Mouse (Mus musculus) stomach, embryonic 15.5 days (tissue): ENCODE measurements around the gene Zbtb2. TPM values are rescaled to one million over a fixed set of nuclear protein-coding genes. Genes with fewer than 3 reads are reported as not detected.

Source experiments
- ATAC-seq: fragments of 200-750 bp; cut with Nextera tagmentation; 2 replicates; pipeline ENCODE4 v1.8.0; 2017; ENCODE audit warnings: low read depth, moderate number of reproducible peaks, moderate TSS enrichment; ENCODE audit not compliant: insufficient read depth, low FRiP score
- H3K27ac ChIP-seq: fragments of 300-500 bp; sonication (generic); 2 replicates; pipeline ENCODE4 v1.5.1; 2015; ENCODE audit warnings: mild to moderate bottlenecking, inconsistent platforms
- H3K27me3 ChIP-seq: fragments of 300-500 bp; sonication (generic); replicated peaks from 2 replicates; pipeline ENCODE4 v1.6.1; 2015; ENCODE audit warnings: inconsistent platforms
- H3K36me3 ChIP-seq: fragments of 300-500 bp; sonication (generic); 2 replicates; pipeline ENCODE4 v1.6.1; 2015; ENCODE audit warnings: inconsistent platforms
- H3K4me1 ChIP-seq: fragments of 300-500 bp; sonication (generic); 2 replicates; pipeline ENCODE4 v1.6.1; 2015; ENCODE audit warnings: inconsistent platforms
- H3K4me2 ChIP-seq: fragments of 300-500 bp; sonication (generic); 2 replicates; pipeline ENCODE4 v1.6.1; 2015; ENCODE audit warnings: mild to moderate bottlenecking, inconsistent platforms
- H3K4me3 ChIP-seq: fragments of 300-500 bp; sonication (generic); replicated peaks from 2 replicates; pipeline ENCODE4 v1.5.1; 2015; ENCODE audit warnings: inconsistent platforms
- H3K9ac ChIP-seq: fragments of 300-500 bp; sonication (generic); 2 replicates; pipeline ENCODE4 v1.6.1; 2015; ENCODE audit warnings: inconsistent platforms
- H3K9me3 ChIP-seq: fragments of 300-500 bp; sonication (generic); 2 replicates; pipeline ENCODE4 v1.6.1; 2016; ENCODE audit warnings: inconsistent platforms
- WGBS: fragments of 180-500 bp; shearing (Covaris S2); methylation state at CpG from one replicate; pipeline ENCODE4 v1.1.7; 2015; 5-methylcytosine and 5-hydroxymethylcytosine counted together
- polyA plus RNA-seq: library from polyadenylated mRNA; unstranded; fragments of >200 nt; fragmentation: Nextera tagmentation; extraction: Ambion mirVana; gene quantifications from 2 replicates; pipeline ENCODE4 v1.2.1, GENCODE M21; 2015

Gene Zbtb2
- polyA plus RNA-seq, 1 experiment from 2014 or later: 10.5 TPM

DNA sequence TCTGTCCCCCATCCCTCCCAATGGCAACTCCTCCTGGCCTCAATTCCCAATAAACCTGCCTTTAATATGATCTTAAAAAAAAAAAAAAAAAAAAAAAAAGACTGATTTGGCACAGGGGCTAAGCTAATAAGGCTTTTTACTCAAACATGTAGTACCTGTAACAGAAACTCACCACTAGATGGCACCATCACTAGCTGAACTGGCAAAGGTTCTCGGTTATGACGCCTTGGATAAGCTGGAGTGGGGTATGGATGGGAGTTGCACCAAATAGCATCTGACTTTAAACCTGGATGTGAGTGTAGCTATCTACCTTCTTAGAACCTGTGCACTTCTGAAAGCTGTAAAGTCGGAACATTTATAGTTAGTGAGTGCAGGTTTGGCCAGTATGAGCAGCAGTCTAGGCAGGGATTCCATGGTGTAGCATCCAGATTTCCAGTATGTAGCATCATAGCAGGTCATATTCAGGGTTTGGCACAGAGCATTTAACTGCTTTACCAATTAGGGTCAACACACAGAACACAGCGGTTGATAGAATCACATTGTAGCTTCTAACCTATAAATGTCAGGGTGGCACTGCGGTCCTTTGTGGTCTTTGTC, 17.1 kb upstream of the Zbtb2 start:
- whole genome bisulfite sequencing: 57% methylated on average over 5 of the region's 5 CpGs
- ATAC-seq: peak; percentile 45
- H3K36me3 ChIP-seq: peaks cover 21% of the 10 kb centered on the region

GRCm38 (mm10) chr10:4398058-4398457, 10.2 kb upstream of the Zbtb2 start:
- no peak for ATAC-seq
- Histone ChIP-seq H3K4me3 (no peak overlapping the region), H3K27ac (no peak overlapping the region), H3K36me3 (peaks cover 20% of the 10 kb centered on the region; the same call in 1 of the 2 replicates), H3K4me2 (no peak overlapping the region), H3K27me3 (no peaks in the 10 kb centered on the region), H3K4me1 (no peaks in the 10 kb centered on the region), H3K9ac (no peak overlapping the region), H3K9me3 (no peaks in the 10 kb centered on the region)
- WGBS: 79% methylated on average over 5 of the region's 5 CpGs

More for the DNA sequence above, 17.1 kb upstream of the Zbtb2 start:
- Histone ChIP-seq H3K9me3 (no peaks in the 10 kb centered on the region), H3K9ac (no peak overlapping the region), H3K27ac (no peak overlapping the region), H3K4me2 (no peak overlapping the region), H3K4me3 (no peak overlapping the region), H3K4me1 (no peaks in the 10 kb centered on the region), H3K27me3 (no peaks in the 10 kb centered on the region)

GRCm38 (mm10) chr10:4395321-4395720, 7.4 kb upstream of the Zbtb2 start:
- H3K27ac ChIP-seq: peak overlapping the region; percentile 44

GRCm38 (mm10) chr10:4391851-4392250, 3.9 kb upstream of the Zbtb2 start:
- peaks cover 25% of the 10 kb centered on the region for H3K4me1 ChIP-seq
- no peak overlapping the region for H3K4me3 ChIP-seq
- no peak overlapping the region for H3K27ac ChIP-seq
- H3K9me3 ChIP-seq: no peaks in the 10 kb centered on the region
- no peak overlapping the region for H3K4me2 ChIP-seq
- H3K9ac ChIP-seq: no peak overlapping the region
- no peaks in the 10 kb centered on the region for H3K27me3 ChIP-seq
- 42% methylated on average over 6 of the region's 6 CpGs for WGBS
- no peak for ATAC-seq
- 0 out of 2 replicates have a peak, but pooled peaks cover 5% of the 10 kb centered on the region for H3K36me3 ChIP-seq

More at GRCm38 (mm10) chr10:4395321-4395720, 7.4 kb upstream of the Zbtb2 start:
- Histone ChIP-seq H3K36me3 (0 out of 2 replicates have a peak, but pooled peaks cover 15% of the 10 kb centered on the region), H3K9me3 (no peaks in the 10 kb centered on the region), H3K4me2 (no peak overlapping the region), H3K4me3 (no peak overlapping the region), H3K27me3 (no peaks in the 10 kb centered on the region), H3K9ac (no peak overlapping the region), H3K4me1 (peaks cover 10% of the 10 kb centered on the region; the same call in 1 of the 2 replicates)
- ATAC-seq: no peak
- 86% methylated on average over 3 of the region's 3 CpGs for WGBS

GRCm38 (mm10) chr10:4391076-4391475, 3.2 kb upstream of the Zbtb2 start:
- Histone ChIP-seq H3K36me3 (0 out of 2 replicates have a peak, but pooled peaks cover 4% of the 10 kb centered on the region), H3K4me3 (no peak overlapping the region), H3K27ac (no peak overlapping the region), H3K27me3 (no peaks in the 10 kb centered on the region), H3K9ac (no peak overlapping the region), H3K4me1 (peaks cover 25% of the 10 kb centered on the region), H3K9me3 (no peaks in the 10 kb centered on the region), H3K4me2 (no peak overlapping the region)
- 56% methylated on average over 5 of the region's 5 CpGs for WGBS
- ATAC-seq: no peak

GRCm38 (mm10) chr10:4390550-4390949, 2.6 kb upstream of the Zbtb2 start:
- Histone ChIP-seq H3K27me3 (no peaks in the 10 kb centered on the region), H3K4me3 (no peak overlapping the region), H3K27ac (no peak overlapping the region), H3K9me3 (no peaks in the 10 kb centered on the region), H3K4me2 (no peak overlapping the region), H3K4me1 (peaks cover 25% of the 10 kb centered on the region), H3K9ac (no peak overlapping the region), H3K36me3 (0 out of 2 replicates have a peak, but pooled peaks cover 4% of the 10 kb centered on the region)
- ATAC-seq: no peak
- 45% methylated on average over 2 of the region's 2 CpGs for WGBS

- Histone ChIP-seq H3K4me2 (peak overlapping the region; percentile 81), H3K36me3 (0 out of 2 replicates have a peak, but pooled peaks cover 3% of the 10 kb centered on the region), H3K27me3 (no peaks in the 10 kb centered on the region), H3K27ac (no peak overlapping the region), H3K4me3 (peak overlapping the region; percentile 93), H3K9ac (no peak overlapping the region), H3K4me1 (peaks cover 25% of the 10 kb centered on the region), H3K9me3 (no peaks in the 10 kb centered on the region)
- no peak for ATAC-seq
- 46% methylated on average over 5 of the region's 5 CpGs for WGBS
Observed at GRCm38 (mm10) chr10:4389461-4390112, 1.7 kb upstream of the Zbtb2 start.

DNA sequence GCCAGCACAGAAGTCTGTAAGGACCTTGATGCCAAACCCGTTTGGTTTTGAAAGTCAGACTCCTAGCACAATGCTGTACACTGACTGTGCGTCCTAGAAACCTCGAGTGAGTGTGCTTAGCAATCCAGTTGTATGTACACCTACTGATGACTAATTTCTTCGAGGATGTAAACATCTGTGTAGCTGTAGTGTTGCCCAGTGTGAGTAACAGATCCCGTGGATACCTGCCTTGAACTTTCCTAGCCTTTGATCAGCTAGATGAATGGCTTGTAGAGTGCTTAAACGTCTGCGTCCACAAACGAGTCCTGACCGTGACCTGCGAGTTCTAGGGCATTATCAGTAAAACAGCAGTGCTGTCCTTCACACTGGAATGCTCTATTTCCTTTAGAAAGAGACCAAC, 1.1 kb upstream of the Zbtb2 start:
- Histone ChIP-seq H3K4me2 (peak overlapping the region; percentile 81), H3K27ac (no peak overlapping the region), H3K9ac (no peak overlapping the region), H3K27me3 (no peaks in the 10 kb centered on the region), H3K9me3 (no peaks in the 10 kb centered on the region), H3K4me3 (peak overlapping the region; percentile 93), H3K36me3 (no peaks in the 10 kb centered on the region), H3K4me1 (peaks cover 25% of the 10 kb centered on the region)
- no peak for ATAC-seq
- WGBS: 9% methylated on average over 10 of the region's 10 CpGs

DNA sequence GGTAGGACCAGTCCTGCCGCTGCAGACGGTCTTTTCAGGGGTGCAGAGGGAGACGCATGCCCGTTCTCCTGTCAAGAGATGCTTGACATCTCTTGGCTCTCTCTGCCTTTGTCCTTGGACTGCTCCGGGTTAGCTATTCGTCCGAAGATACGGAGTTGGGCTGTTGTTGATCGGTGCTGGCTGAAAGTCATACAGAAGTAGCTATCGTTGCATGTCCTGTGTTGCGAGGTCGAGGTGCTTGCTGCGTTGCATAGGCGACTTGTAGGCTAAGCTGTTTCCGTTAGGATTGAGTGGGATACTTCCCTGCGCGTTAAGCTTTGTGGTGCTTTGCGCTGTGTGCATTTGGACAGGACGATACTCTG, 457 bp upstream of the Zbtb2 start:
- under 1% methylated on average over 19 of the region's 19 CpGs for WGBS

GRCm38 (mm10) chr10:4386609-4387591, 1.0 kb downstream of the Zbtb2 start:
- peaks cover 25% of the 10 kb centered on the region for H3K4me1 ChIP-seq
- H3K27me3 ChIP-seq: no peaks in the 10 kb centered on the region
- H3K4me2 ChIP-seq: peak overlapping the region; percentile 81
- peak; percentile 92 for ATAC-seq
- H3K36me3 ChIP-seq: no peaks in the 10 kb centered on the region
- H3K4me3 ChIP-seq: peak overlapping the region; percentile 93
- under 1% methylated on average over 72 of the region's 133 CpGs for WGBS
- H3K9ac ChIP-seq: peak overlapping the region; percentile 94
- H3K9me3 ChIP-seq: no peaks in the 10 kb centered on the region
- H3K27ac ChIP-seq: peak overlapping the region; percentile 100

More for the DNA sequence above, 457 bp upstream of the Zbtb2 start:
- peak overlapping the region; percentile 81 for H3K4me2 ChIP-seq
- peaks cover 25% of the 10 kb centered on the region for H3K4me1 ChIP-seq
- no peaks in the 10 kb centered on the region for H3K36me3 ChIP-seq
- H3K4me3 ChIP-seq: peak overlapping the region; percentile 93
- peak overlapping the region; percentile 100 for H3K27ac ChIP-seq
- ATAC-seq: no peak
- no peaks in the 10 kb centered on the region for H3K27me3 ChIP-seq
- no peaks in the 10 kb centered on the region for H3K9me3 ChIP-seq
- H3K9ac ChIP-seq: peak overlapping the region; percentile 94

DNA sequence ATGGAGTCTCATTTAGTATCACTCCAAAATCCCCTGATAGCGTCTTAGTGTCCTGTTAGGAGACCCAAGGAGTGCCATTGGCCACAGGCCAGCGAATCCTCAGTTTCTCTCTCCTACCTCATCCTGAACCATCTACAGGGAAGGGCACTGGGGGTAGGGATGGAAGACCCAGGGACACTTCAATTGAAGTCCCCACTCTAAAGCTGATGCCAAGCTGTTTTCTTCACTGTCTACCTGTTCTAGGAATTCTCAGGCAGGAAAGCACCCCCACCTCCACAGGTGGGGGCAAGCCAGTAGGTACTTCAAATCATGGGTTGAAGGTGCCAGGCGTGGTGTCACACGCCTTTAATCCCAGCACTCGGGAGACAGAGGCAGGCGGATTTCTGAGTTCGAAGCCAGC, 3.7 kb downstream of the Zbtb2 start:
- H3K36me3 ChIP-seq: no peaks in the 10 kb centered on the region
- H3K9me3 ChIP-seq: no peaks in the 10 kb centered on the region
- H3K4me2 ChIP-seq: no peak overlapping the region
- peaks cover 8% of the 10 kb centered on the region for H3K4me1 ChIP-seq
- H3K4me3 ChIP-seq: no peak overlapping the region
- H3K27ac ChIP-seq: no peak overlapping the region
- no peaks in the 10 kb centered on the region for H3K27me3 ChIP-seq
- no peak overlapping the region for H3K9ac ChIP-seq
- 94% methylated on average over 7 of the region's 7 CpGs for WGBS
- no peak for ATAC-seq
